Mouse (Mus musculus) heart, adult 2 months (tissue): ENCODE results near the gene Gm7735. TPM values are rescaled to one million over a fixed set of nuclear protein-coding genes. Genes with fewer than 3 reads are reported as not detected.
"Not testable (repeated sequence)": the region's sequence is repeated elsewhere in the genome, so short reads cannot be mapped to it uniquely, and the experiment has no call there.

Experiments used
- DNase-seq, 2 experiments: peaks; one replicate each; pipeline ENCODE4 v3.0.0; 2021
- H3K27ac ChIP-seq: fragments of 200-600 bp; 2 replicates; pipeline ENCODE4 v1.8.1; 2022
- H3K27me3 ChIP-seq: fragments of 200-500 bp; 2 replicates; pipeline ENCODE4 v1.6.1; 2012; ENCODE audit warnings: mild to moderate bottlenecking, low read length, inconsistent platforms, mixed read lengths; ENCODE audit not compliant: control insufficient read depth, insufficient read depth
- H3K36me3 ChIP-seq: fragments of 200-500 bp; 2 replicates; pipeline ENCODE4 v1.6.1; 2012; ENCODE audit warnings: low read length, inconsistent platforms; ENCODE audit not compliant: control insufficient read depth, insufficient read depth
- H3K4me1 ChIP-seq: fragments of 200-500 bp; 2 replicates; pipeline ENCODE4 v1.6.1; 2011; ENCODE audit warnings: low read length; ENCODE audit not compliant: control insufficient read depth, insufficient read depth
- H3K4me3 ChIP-seq: fragments of 200-600 bp; 2 replicates; pipeline ENCODE4 v1.8.1; 2022
- H3K79me2 ChIP-seq: fragments of 200-500 bp; replicated peaks from 2 replicates; pipeline ENCODE4 v1.6.1; 2012; ENCODE audit warnings: mild to moderate bottlenecking, inconsistent platforms, low read length, moderate library complexity, mixed read lengths; ENCODE audit not compliant: control insufficient read depth, insufficient read depth
- H3K9ac ChIP-seq: fragments of 200-500 bp; 2 replicates; pipeline ENCODE4 v1.6.1; 2012; ENCODE audit warnings: low read depth, mild to moderate bottlenecking, control low read depth, inconsistent platforms, low read length, mixed read lengths
- CTCF ChIP-seq: fragments of 200-600 bp; IDR thresholded peaks from 2 replicates; pipeline ENCODE4 v1.8.1; 2022; ENCODE audit warnings: antibody characterized with exemption, mild to moderate bottlenecking, moderate library complexity
- EP300 ChIP-seq: fragments of 200-500 bp; IDR thresholded peaks from 2 replicates; pipeline ENCODE4 v1.6.1; 2011; ENCODE audit warnings: low read depth, low read length, control low read depth; ENCODE audit not compliant: insufficient read depth
- POLR2A ChIP-seq: fragments of 200-500 bp; IDR thresholded peaks from 2 replicates; pipeline ENCODE4 v1.6.1; 2011; ENCODE audit warnings: mild to moderate bottlenecking, low read depth, low read length, control low read depth; ENCODE audit not compliant: insufficient read depth
- WGBS: fragments of 180-500 bp; shearing (Covaris S2); methylation state at CpG from one replicate; pipeline ENCODE4 v1.1.7; 2018; 5-methylcytosine and 5-hydroxymethylcytosine counted together
- intact Hi-C: fragments of 180-260 bp; cut with DNase I; formaldehyde crosslinking; loops from one replicate; pipeline ENCODE4 v1.15.1; 2025
- long read RNA-seq: library from polyadenylated mRNA; stranded (forward); transcript quantifications from one replicate; pipeline ENCODE4 v2.0.0, GENCODE M21; 2021
- polyA plus RNA-seq: library from polyadenylated mRNA; depleted of rRNA; stranded (reverse); fragments of >200 nt; gene quantifications from 2 replicates; pipeline ENCODE4 v1.2.3, GENCODE M21; 2012; rRNA removed
- total RNA-seq, 2 experiments: library from RNA; stranded (reverse); gene quantifications; 2 replicates each; pipeline ENCODE4 v1.2.3; 2021

Gene Gm7735
- not detected for total RNA-seq
- not detected in 2 replicates for polyA plus RNA-seq
- long read RNA-seq, result 0 reads

GRCm38 (mm10) chr16:89169190-89169589 lies at the start of gene Gm7735:
Gene Gm7735, plus strand, starts transcription at chr16:89169490.
- DNase-seq, H3K4me3 ChIP-seq, H3K79me2 ChIP-seq, H3K36me3 ChIP-seq, H3K9ac ChIP-seq, intact Hi-C loops, H3K27me3 ChIP-seq, H3K27ac ChIP-seq, H3K4me1 ChIP-seq: not testable (repeated sequence)

GRCm38 (mm10) chr16:89140551-89140950 lies 28.7 kb upstream of the Gm7735 start, which contains the start of gene Gm6358:
Gene Gm6358, plus strand, starts transcription at chr16:89140851.
- WGBS, result 87% methylated on average over 1 of the region's 1 CpGs
- Histone ChIP-seq H3K79me2 (no peaks in the 10 kb centered on the region), H3K27me3 (no peaks in the 10 kb centered on the region), H3K9ac (no peak within 1 kb of the TSS), H3K4me3 (no peak within 1 kb of the TSS), H3K27ac (no peak within 1 kb of the TSS), H3K4me1 (no peaks in the 10 kb centered on the region), H3K36me3 (no peaks in the 10 kb centered on the region)
- no peak for DNase-seq
- intact Hi-C loops, result no loop called here
- TF ChIP-seq EP300 (no peak), CTCF (no peak), POLR2A (no peak)

- intact Hi-C loops, result no loop called here
- 100% methylated on average over 1 of the region's 1 CpGs for whole genome bisulfite sequencing
- Histone ChIP-seq H3K4me3 (no peak within 1 kb of the TSS), H3K4me1 (no peaks in the 10 kb centered on the region), H3K27ac (no peak within 1 kb of the TSS), H3K27me3 (no peaks in the 10 kb centered on the region), H3K79me2 (no peaks in the 10 kb centered on the region), H3K9ac (no peak within 1 kb of the TSS), H3K36me3 (no peaks in the 10 kb centered on the region)
- no peak for DNase-seq
- TF ChIP-seq EP300 (no peak), POLR2A (no peak), CTCF (no peak)
Measured at GRCm38 (mm10) chr16:89150786-89151185, 18.5 kb upstream of the Gm7735 start, which contains the start of gene Gm10061. Gene Gm10061, plus strand, starts transcription at chr16:89151086.

DNA sequence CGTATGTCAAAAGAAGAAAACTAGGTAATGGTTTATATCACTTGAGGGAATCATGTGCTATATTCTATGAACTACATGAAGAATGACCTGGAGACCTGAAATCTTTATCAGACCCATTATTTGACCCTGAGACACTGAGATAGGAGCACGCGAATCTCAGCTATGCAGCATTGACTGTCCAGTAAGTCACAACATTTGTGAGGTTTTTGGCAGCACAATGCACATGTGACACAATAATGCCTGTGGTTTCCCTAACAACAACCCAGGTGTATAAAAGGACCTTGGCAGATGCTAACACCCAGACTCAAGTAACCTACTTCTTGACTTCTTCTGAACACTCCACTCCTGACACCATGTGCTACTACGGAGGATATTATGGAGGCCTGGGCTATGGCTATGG lies 11.6 kb upstream of the Gm7735 start, which contains the start of gene Gm9789:
Gene Gm9789, plus strand, starts transcription at position 301 of the 400 bp plus-strand sequence.
- H3K4me1 ChIP-seq, result no peaks in the 10 kb centered on the region
- intact Hi-C loops, result no loop called here
- H3K27me3 ChIP-seq, result no peaks in the 10 kb centered on the region
- no peak for DNase-seq
- no peak within 1 kb of the TSS for H3K27ac ChIP-seq
- no peaks in the 10 kb centered on the region for H3K36me3 ChIP-seq
- H3K9ac ChIP-seq, result no peak within 1 kb of the TSS
- TF ChIP-seq CTCF, result no peak
- no peak for TF ChIP-seq POLR2A
- TF ChIP-seq EP300, result no peak
- no peak within 1 kb of the TSS for H3K4me3 ChIP-seq
- H3K79me2 ChIP-seq, result no peaks in the 10 kb centered on the region
- WGBS, result 70% methylated on average over 4 of the region's 4 CpGs

- Histone ChIP-seq H3K27me3 (no peaks in the 10 kb centered on the region), H3K4me1 (no peaks in the 10 kb centered on the region), H3K4me3 (no peak within 1 kb of the TSS), H3K36me3 (no peaks in the 10 kb centered on the region), H3K27ac (no peak within 1 kb of the TSS), H3K79me2 (no peaks in the 10 kb centered on the region), H3K9ac (no peak within 1 kb of the TSS)
- DNase-seq, result no peak
- TF ChIP-seq POLR2A (no peak), CTCF (no peak), EP300 (no peak)
- intact Hi-C loops, result no loop called here
- 62% methylated on average over 2 of the region's 2 CpGs for WGBS
Measured at GRCm38 (mm10) chr16:89174435-89174834, 5.1 kb downstream of the Gm7735 start, which contains the start of gene 1110057P08Rik. Gene 1110057P08Rik, plus strand, starts transcription at chr16:89174735.

- H3K27ac ChIP-seq, result no peak overlapping the region
- H3K36me3 ChIP-seq, result no peaks in the 10 kb centered on the region
- no peaks in the 10 kb centered on the region for H3K27me3 ChIP-seq
- TF ChIP-seq EP300 (no peak), POLR2A (no peak), CTCF (no peak)
- intact Hi-C loops, result no loop called here
- no peak overlapping the region for H3K4me3 ChIP-seq
- no peak overlapping the region for H3K9ac ChIP-seq
- no peaks in the 10 kb centered on the region for H3K79me2 ChIP-seq
- WGBS, result 65% methylated on average over 4 of the region's 4 CpGs
- no peaks in the 10 kb centered on the region for H3K4me1 ChIP-seq
- no peak for DNase-seq
Measured at GRCm38 (mm10) chr16:89188621-89189020, 19.3 kb downstream of the Gm7735 start.
